ENCODE assay signal across 8 mouse cellular contexts in the genomic region with DNA sequence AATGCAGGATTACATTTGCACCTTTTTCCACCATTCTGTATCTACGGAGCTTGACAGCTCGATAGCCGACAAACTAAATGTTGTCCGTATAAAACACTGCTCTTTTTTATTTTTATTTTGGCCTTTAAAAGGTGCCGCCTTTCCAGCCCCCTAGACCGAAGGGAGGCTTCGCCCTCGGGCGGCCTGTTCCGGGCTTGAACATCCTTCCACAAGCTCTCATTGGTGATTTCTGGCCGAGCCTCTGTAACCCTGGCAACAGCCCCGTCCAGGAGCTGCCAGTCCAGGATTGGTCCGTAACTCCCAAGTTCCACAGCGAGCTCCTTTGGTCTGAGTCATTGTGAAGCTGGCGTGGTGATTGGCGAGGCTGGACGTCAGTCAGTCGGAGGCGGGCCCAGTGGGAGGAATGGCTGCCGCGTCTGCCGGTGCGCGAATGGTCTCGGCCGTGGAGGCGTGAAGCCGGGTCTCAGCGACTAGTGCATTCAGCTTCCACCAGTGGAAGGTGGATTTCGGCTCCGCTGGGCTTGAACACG. TPM values are rescaled to one million over a fixed set of nuclear protein-coding genes. Genes with fewer than 3 reads are reported as not detected.
DNase-seq lines count a peak whose midpoint lies in the region; ATAC-seq and TF ChIP-seq lines count a peak whose summit lies in the region.

A gene (plus strand): TSS at position 51 of the 530 bp plus-strand sequence.

- H3K4me1 ChIP-seq in E14TG2a.4 (replicated peaks; ENCODE audit: low read depth, low read length), result peaks cover 89% of the 10 kb centered on the region
- H3K4me1 ChIP-seq in forebrain, embryonic 12.5 days, result peaks cover 15% of the 10 kb centered on the region
- no peaks in the 10 kb centered on the region for H3K4me1 ChIP-seq in heart, postnatal 0 days (ENCODE audit: control insufficient read depth, insufficient read depth)
- H3K4me1 ChIP-seq in liver, embryonic 16.5 days (ENCODE audit: control insufficient read depth, low read depth, low read length), result peaks cover 21% of the 10 kb centered on the region
- H3K4me1 ChIP-seq in neural tube, embryonic 13.5 days (replicated peaks), result peaks cover 28% of the 10 kb centered on the region
- no peaks in the 10 kb centered on the region; the same call in 1 of the 2 replicates for H3K4me1 ChIP-seq in testis, adult 2 months (ENCODE audit: control insufficient read depth, insufficient read depth, low read length)

- peak within 1 kb of the TSS; percentile 93 for H3K4me3 ChIP-seq in E14TG2a.4 (replicated peaks; ENCODE audit: low read length)
- peak within 1 kb of the TSS; percentile 64 for H3K4me3 ChIP-seq in forebrain, embryonic 12.5 days (replicated peaks)
- peak within 1 kb of the TSS; percentile 60 for H3K4me3 ChIP-seq in heart, postnatal 0 days (ENCODE audit: low read depth, low read length)
- H3K4me3 ChIP-seq in liver, embryonic 16.5 days (ENCODE audit: low read depth, low read length), result peak within 1 kb of the TSS; percentile 85
- H3K4me3 ChIP-seq in neural tube, embryonic 13.5 days, result peak within 1 kb of the TSS; percentile 68
- H3K4me3 ChIP-seq in testis, adult 2 months (ENCODE audit: control insufficient read depth, low read depth, low read length), result peak within 1 kb of the TSS; percentile 98

- peak; percentile 94 for TF ChIP-seq POLR2A in testis, adult 2 months (IDR thresholded peaks at IDR 0.05; ENCODE audit: control insufficient read depth, low read depth, low read length)

- no peak for TF ChIP-seq CTCF in E14TG2a.4 (conservative IDR thresholded peaks at IDR 0.05; ENCODE audit: low read length)
- TF ChIP-seq CTCF in heart, postnatal 0 days (IDR thresholded peaks at IDR 0.05; ENCODE audit: low read depth), result no peak
- no peak for TF ChIP-seq CTCF in testis, adult 2 months (IDR thresholded peaks at IDR 0.05; ENCODE audit: control insufficient read depth, insufficient read depth, insufficient replicate concordance, low read depth, low read length)

- TF ChIP-seq EP300 in heart, postnatal 0 days (IDR thresholded peaks at IDR 0.05; ENCODE audit: low read depth), result no peak

- 1% methylated on average over 32 of the region's 32 CpGs for WGBS in forebrain, embryonic 12.5 days
- 1% methylated on average over 32 of the region's 32 CpGs for WGBS in heart, postnatal 0 days
- 2% methylated on average over 32 of the region's 32 CpGs for WGBS in liver, embryonic 16.5 days (ENCODE audit: insufficient replicate concordance)
- WGBS in neural tube, embryonic 13.5 days, result 2% methylated on average over 32 of the region's 32 CpGs

- peak within 1 kb of the TSS; percentile 67 for H3K9ac ChIP-seq in forebrain, embryonic 12.5 days
- H3K9ac ChIP-seq in heart, postnatal 0 days (replicated peaks; ENCODE audit: low read depth, low read length), result peak within 1 kb of the TSS; percentile 57
- peak within 1 kb of the TSS; percentile 83 for H3K9ac ChIP-seq in liver, embryonic 16.5 days (ENCODE audit: low read depth, low read length)
- H3K9ac ChIP-seq in neural tube, embryonic 13.5 days, result peak within 1 kb of the TSS; percentile 76

- H3K36me3 ChIP-seq in E14TG2a.4 (ENCODE audit: insufficient read depth, low read length), result peaks cover 68% of the 10 kb centered on the region
- peaks cover 47% of the 10 kb centered on the region for H3K36me3 ChIP-seq in forebrain, embryonic 12.5 days (replicated peaks)
- peaks cover 41% of the 10 kb centered on the region for H3K36me3 ChIP-seq in heart, postnatal 0 days (replicated peaks; ENCODE audit: control insufficient read depth, insufficient read depth, low read length)
- H3K36me3 ChIP-seq in liver, embryonic 16.5 days (ENCODE audit: control insufficient read depth, insufficient read depth), result peaks cover 22% of the 10 kb centered on the region
- H3K36me3 ChIP-seq in neural tube, embryonic 13.5 days, result peaks cover 62% of the 10 kb centered on the region
- no peaks in the 10 kb centered on the region; the same call in 1 of the 2 replicates for H3K36me3 ChIP-seq in testis, adult 2 months (ENCODE audit: control insufficient read depth, insufficient read depth, low read length)

- peak within 1 kb of the TSS; percentile 88 for H3K27ac ChIP-seq in forebrain, embryonic 12.5 days
- H3K27ac ChIP-seq in heart, postnatal 0 days (ENCODE audit: low read depth), result peak within 1 kb of the TSS; percentile 78
- peak within 1 kb of the TSS; percentile 74 for H3K27ac ChIP-seq in liver, embryonic 16.5 days (ENCODE audit: low read length)
- peak within 1 kb of the TSS; percentile 92 for H3K27ac ChIP-seq in neural tube, embryonic 13.5 days (replicated peaks)
- peak within 1 kb of the TSS; percentile 92 for H3K27ac ChIP-seq in testis, adult 2 months (ENCODE audit: control insufficient read depth, insufficient read depth, low read depth, low read length)

- peak within 1 kb of the TSS; percentile 53 for H3K4me2 ChIP-seq in forebrain, embryonic 12.5 days
- peak within 1 kb of the TSS; percentile 76 for H3K4me2 ChIP-seq in heart, postnatal 0 days (ENCODE audit: low read depth, low read length)
- H3K4me2 ChIP-seq in liver, embryonic 16.5 days (ENCODE audit: low read depth, low read length), result peak within 1 kb of the TSS; percentile 95
- H3K4me2 ChIP-seq in neural tube, embryonic 13.5 days, result peak within 1 kb of the TSS; percentile 56

- no peaks in the 10 kb centered on the region for H3K27me3 ChIP-seq in E14TG2a.4 (ENCODE audit: insufficient read depth, low read length)
- no peaks in the 10 kb centered on the region for H3K27me3 ChIP-seq in forebrain, embryonic 12.5 days
- no peaks in the 10 kb centered on the region for H3K27me3 ChIP-seq in heart, postnatal 0 days (ENCODE audit: control insufficient read depth, insufficient read depth, low read length)
- no peaks in the 10 kb centered on the region for H3K27me3 ChIP-seq in liver, embryonic 16.5 days (ENCODE audit: control insufficient read depth, insufficient read depth, low read depth, low read length)
- H3K27me3 ChIP-seq in neural tube, embryonic 13.5 days, result no peaks in the 10 kb centered on the region
- H3K27me3 ChIP-seq in testis, adult 2 months (ENCODE audit: control insufficient read depth, insufficient read depth, low read length), result no peaks in the 10 kb centered on the region

- H3K9me3 ChIP-seq in E14TG2a.4 (ENCODE audit: low read length), result no peaks in the 10 kb centered on the region
- no peaks in the 10 kb centered on the region for H3K9me3 ChIP-seq in forebrain, embryonic 12.5 days
- no peaks in the 10 kb centered on the region for H3K9me3 ChIP-seq in heart, postnatal 0 days (replicated peaks; ENCODE audit: control insufficient read depth, low read length)
- H3K9me3 ChIP-seq in liver, embryonic 16.5 days (replicated peaks; ENCODE audit: control insufficient read depth, low read length), result no peaks in the 10 kb centered on the region
- no peaks in the 10 kb centered on the region for H3K9me3 ChIP-seq in neural tube, embryonic 13.5 days

- peak; percentile 99 for ATAC-seq in forebrain, embryonic 12.5 days (ENCODE audit: low FRiP score)
- peak; percentile 100 for ATAC-seq in heart, postnatal 0 days (ENCODE audit: insufficient read depth, low read depth)
- peak; percentile 99 for ATAC-seq in liver, embryonic 16.5 days (ENCODE audit: low read depth)
- peak; percentile 99 for ATAC-seq in neural tube, embryonic 13.5 days (ENCODE audit: low read depth)

- DNase-seq in c-Kit-positive CD71-positive TER-119-positive erythroid progenitor cells, embryonic 14.5 days (ENCODE audit: low spot score), result peak; percentile 99
- DNase-seq in heart, postnatal 0 days (ENCODE audit: low spot score), result peak; percentile 98
- DNase-seq in kidney, postnatal 4 days, result peak; percentile 100

RNA-seq across cellular contexts. Expression of the gene that starts here (rescaled TPM):
- 21.4 and 25.7 TPM in 2 replicates for polyA plus RNA-seq in forebrain, embryonic 12.5 days (2016; fragmentation: Nextera tagmentation; extraction: Ambion mirVana)
- 5.4 TPM in 2 replicates for total RNA-seq in heart, postnatal 0 days (2014; rRNA removed; ENCODE audit: low replicate concordance)
- polyA plus RNA-seq in heart, postnatal 0 days (2015; fragmentation: Nextera tagmentation; extraction: Ambion mirVana), result 7.0 and 7.4 TPM in 2 replicates
- 3.4 and 4.1 TPM in 2 replicates for polyA plus RNA-seq in liver, embryonic 16.5 days (2015; fragmentation: Nextera tagmentation; extraction: Ambion mirVana)
- 22.3 and 23.7 TPM in 2 replicates for polyA plus RNA-seq in neural tube, embryonic 13.5 days (2015; fragmentation: Nextera tagmentation; extraction: Ambion mirVana)
- 25.3 and 26.0 TPM in 2 replicates for polyA plus RNA-seq in testis, adult 2 months (2012; rRNA removed)

Comparison
In these comparisons a context has a peak if more than half of its experiments do, and no peak if none do; other contexts are left out.
1. Peak in every context shown above with its lines: DNase-seq, ATAC-seq, H3K4me3 ChIP-seq and H3K27ac ChIP-seq.